Mouse (Mus musculus) cerebellum, adult 2 months (tissue): ENCODE results near the gene Pla2g7. TPM values are rescaled to one million over a fixed set of nuclear protein-coding genes. Genes with fewer than 3 reads are reported as not detected.

Experiments
- DNase-seq, 2 experiments: peaks; one replicate each; pipeline ENCODE4 v3.0.0; 2021
- H3K27ac ChIP-seq: fragments of 200-500 bp; 2 replicates; pipeline ENCODE4 v1.5.1; 2012; ENCODE audit warnings: low read length, control low read depth, inconsistent platforms; ENCODE audit not compliant: insufficient read depth
- H3K27me3 ChIP-seq: fragments of 200-500 bp; 2 replicates; pipeline ENCODE4 v1.6.1; 2012; ENCODE audit warnings: inconsistent platforms, mild to moderate bottlenecking, low read length, moderate library complexity; ENCODE audit not compliant: control insufficient read depth, insufficient read depth
- H3K4me1 ChIP-seq: fragments of 200-500 bp; 2 replicates; pipeline ENCODE4 v1.6.1; 2011; ENCODE audit warnings: low read length; ENCODE audit not compliant: control insufficient read depth, insufficient read depth
- H3K4me3 ChIP-seq: fragments of 200-500 bp; replicated peaks from 2 replicates; pipeline ENCODE3; 2011; ENCODE audit warnings: mild to moderate bottlenecking, low read depth, low read length, control low read depth; ENCODE audit not compliant: insufficient read depth
- CTCF ChIP-seq: fragments of 200-500 bp; IDR thresholded peaks from 2 replicates; pipeline ENCODE4 v1.5.1; 2011; ENCODE audit warnings: low read depth, mild to moderate bottlenecking, control low read depth, low read length, moderate library complexity, borderline replicate concordance; ENCODE audit not compliant: insufficient read depth
- POLR2A ChIP-seq: fragments of 200-500 bp; IDR thresholded peaks from 2 replicates; pipeline ENCODE4 v1.6.1; 2011; ENCODE audit warnings: low read length, control low read depth, borderline replicate concordance; ENCODE audit not compliant: insufficient read depth
- WGBS: fragments of 180-500 bp; shearing (Covaris S2); methylation state at CpG from one replicate; pipeline ENCODE4 v1.1.7; 2018; 5-methylcytosine and 5-hydroxymethylcytosine counted together
- polyA plus RNA-seq: library from polyadenylated mRNA; depleted of rRNA; stranded (reverse); fragments of >200 nt; gene quantifications from 2 replicates; pipeline ENCODE4 v1.2.3, GENCODE M21; 2012

Gene Pla2g7
- polyA plus RNA-seq, 1 experiment, result 201 TPM

GRCm38 (mm10) chr17:43563192-43563987, 4.5 kb upstream of the Pla2g7 start:
- no peaks in the 10 kb centered on the region for H3K27me3 ChIP-seq
- no peak overlapping the region for H3K4me3 ChIP-seq
- no peak overlapping the region for H3K27ac ChIP-seq
- TF ChIP-seq CTCF (no peak), POLR2A (no peak)
- no peak for DNase-seq
- WGBS, result 86% methylated on average over 7 of the region's 7 CpGs
- H3K4me1 ChIP-seq, result no peaks in the 10 kb centered on the region

GRCm38 (mm10) chr17:43567593-43567991, 306 bp upstream of the Pla2g7 start:
- no peak overlapping the region for H3K27ac ChIP-seq
- DNase-seq, result no peak
- no peak for TF ChIP-seq POLR2A
- no peak for TF ChIP-seq CTCF
- H3K27me3 ChIP-seq, result no peaks in the 10 kb centered on the region
- H3K4me1 ChIP-seq, result no peaks in the 10 kb centered on the region
- 21% methylated on average over 12 of the region's 12 CpGs for WGBS
- no peak overlapping the region for H3K4me3 ChIP-seq

- H3K4me3 ChIP-seq, result peak overlapping the region; percentile 24
- 61% methylated on average over 7 of the region's 7 CpGs for WGBS
- H3K27me3 ChIP-seq, result no peaks in the 10 kb centered on the region
- H3K4me1 ChIP-seq, result no peaks in the 10 kb centered on the region
- no peak overlapping the region for H3K27ac ChIP-seq
- no peak for DNase-seq
- no peak for TF ChIP-seq POLR2A
- TF ChIP-seq CTCF, result no peak
These were observed 1.4 kb downstream of the Pla2g7 start for GRCm38 (mm10) chr17:43569287-43569686.

- H3K27ac ChIP-seq, result no peak overlapping the region
- H3K4me1 ChIP-seq, result no peaks in the 10 kb centered on the region
- no peaks in the 10 kb centered on the region for H3K27me3 ChIP-seq
- 26% methylated on average over 3 of the region's 3 CpGs for WGBS
- H3K4me3 ChIP-seq, result no peak overlapping the region
- DNase-seq, result peak in 1 of 2 experiments; percentile 32
- TF ChIP-seq POLR2A, result no peak
- no peak for TF ChIP-seq CTCF
These were observed 5.8 kb downstream of the Pla2g7 start for GRCm38 (mm10) chr17:43573624-43574073.

GRCm38 (mm10) chr17:43580456-43580855, 12.6 kb downstream of the Pla2g7 start:
- Histone ChIP-seq H3K27me3 (no peaks in the 10 kb centered on the region), H3K4me1 (no peaks in the 10 kb centered on the region), H3K27ac (no peak overlapping the region), H3K4me3 (no peak overlapping the region)
- TF ChIP-seq CTCF (no peak), POLR2A (no peak)
- no peak for DNase-seq
- 39% methylated on average over 3 of the region's 3 CpGs for WGBS

- Histone ChIP-seq H3K27ac (no peak overlapping the region), H3K4me3 (no peak overlapping the region), H3K27me3 (no peaks in the 10 kb centered on the region), H3K4me1 (no peaks in the 10 kb centered on the region)
- TF ChIP-seq POLR2A (no peak), CTCF (no peak)
- 16% methylated on average over 8 of the region's 8 CpGs for WGBS
- DNase-seq, result no peak
These were observed 13.1 kb downstream of the Pla2g7 start for GRCm38 (mm10) chr17:43581012-43581467.

GRCm38 (mm10) chr17:43584771-43585170, 16.9 kb downstream of the Pla2g7 start:
- H3K4me3 ChIP-seq, result no peak overlapping the region
- H3K27me3 ChIP-seq, result no peaks in the 10 kb centered on the region
- no peak for DNase-seq
- H3K27ac ChIP-seq, result no peak overlapping the region
- 64% methylated on average over 7 of the region's 7 CpGs for WGBS
- no peak for TF ChIP-seq CTCF
- no peaks in the 10 kb centered on the region for H3K4me1 ChIP-seq

- 96% methylated on average over 2 of the region's 2 CpGs for WGBS
- H3K4me1 ChIP-seq, result no peaks in the 10 kb centered on the region
- H3K27me3 ChIP-seq, result no peaks in the 10 kb centered on the region
- TF ChIP-seq CTCF, result no peak
- no peak for TF ChIP-seq POLR2A
- no peak for DNase-seq
- no peak overlapping the region for H3K27ac ChIP-seq
- H3K4me3 ChIP-seq, result no peak overlapping the region
These were observed 19.4 kb downstream of the Pla2g7 start for GRCm38 (mm10) chr17:43587278-43587677.
